Mouse (Mus musculus) CH12.LX (cell line): ENCODE measurements around the gene Wdr19. TPM values are rescaled to one million over a fixed set of nuclear protein-coding genes. Genes with fewer than 3 reads are reported as not detected.

ENCODE experiments used
- DNase-seq: peaks from one replicate; pipeline ENCODE4 v3.0.0-alpha.2; 2013; ENCODE audit errors: extremely low read depth
- H3K27ac ChIP-seq: 2 replicates; pipeline ENCODE4 v1.5.1; 2012; ENCODE audit warnings: low read depth, mild to moderate bottlenecking, control low read depth, moderate library complexity; ENCODE audit not compliant: insufficient read depth
- H3K27me3 ChIP-seq: replicated peaks from 2 replicates; pipeline ENCODE3; 2012; ENCODE audit warnings: inconsistent platforms
- H3K36me3 ChIP-seq, 2 experiments: replicated peaks in 1 of 2; 2 replicates each; pipeline versions ENCODE3 to v1.6.1; 2012; ENCODE audit warnings: inconsistent platforms in 1 of 2, low read length in 1 of 2, mild to moderate bottlenecking in 1 of 2, mixed read lengths in 1 of 2, moderate library complexity in 1 of 2; ENCODE audit not compliant: control insufficient read depth in 1 of 2, insufficient read depth in 1 of 2
- H3K4me1 ChIP-seq, 2 experiments: 2 replicates each; pipeline ENCODE4 v1.6.1; 2012; ENCODE audit warnings: inconsistent platforms in 1 of 2, moderate library complexity in 1 of 2; ENCODE audit not compliant: insufficient read depth in 2 of 2, control insufficient read depth in 1 of 2
- H3K4me2 ChIP-seq: 2 replicates; pipeline ENCODE4 v1.6.1; 2012; ENCODE audit warnings: low read depth, mild to moderate bottlenecking, control low read depth; ENCODE audit not compliant: poor library complexity, insufficient read depth, severe bottlenecking
- H3K4me3 ChIP-seq, 3 experiments: fragments of 150-350 bp in 1 of 3; sonication (generic) in 1 of 3; replicated peaks in 1 of 3; 2 replicates each; pipeline versions ENCODE3 to v1.5.1; 2011 to 2012; ENCODE audit warnings: low read depth in 2 of 3, low read length in 2 of 3, mild to moderate bottlenecking in 2 of 3, moderate library complexity in 2 of 3, control low read depth in 1 of 3, improper control_type of control experiment in 1 of 3, inconsistent platforms in 1 of 3, mixed read lengths in 1 of 3; ENCODE audit not compliant: poor library complexity in 1 of 3
- H3K79me2 ChIP-seq: replicated peaks from 2 replicates; pipeline ENCODE4 v1.6.1; 2012; ENCODE audit warnings: mild to moderate bottlenecking, moderate library complexity; ENCODE audit not compliant: control insufficient read depth, poor library complexity, insufficient read depth, severe bottlenecking; ENCODE audit errors: extremely low read depth
- H3K9ac ChIP-seq: 2 replicates; pipeline ENCODE4 v1.6.1; 2012; ENCODE audit warnings: low read depth, mild to moderate bottlenecking, control low read depth, moderate library complexity; ENCODE audit not compliant: insufficient read depth
- H3K9me3 ChIP-seq: replicated peaks from 2 replicates; pipeline ENCODE3; 2012; ENCODE audit warnings: low read length, inconsistent platforms, mixed read lengths
- CHD2 ChIP-seq: IDR thresholded peaks from 2 replicates; pipeline ENCODE4 v1.6.1; 2011; ENCODE audit warnings: low read length, improper control_type of control experiment
- E2F4 ChIP-seq: IDR thresholded peaks from 2 replicates; pipeline ENCODE4 v1.6.1; 2011; ENCODE audit warnings: low read depth, low read length, improper control_type of control experiment; ENCODE audit not compliant: insufficient replicate concordance
- EP300 ChIP-seq: IDR thresholded peaks from 2 replicates; pipeline ENCODE4 v1.6.1; 2011; ENCODE audit warnings: low read length, improper control_type of control experiment
- ETS1 ChIP-seq: conservative IDR thresholded peaks from 2 replicates; pipeline ENCODE4 v1.6.1; 2012; ENCODE audit warnings: low read depth, mild to moderate bottlenecking, inconsistent platforms, low read length, improper control_type of control experiment, moderate library complexity
- GABPA ChIP-seq: IDR thresholded peaks from 2 replicates; pipeline ENCODE4 v1.6.1; 2012; ENCODE audit warnings: low read depth, low read length, improper control_type of control experiment, inconsistent platforms; ENCODE audit not compliant: insufficient replicate concordance
- HCFC1 ChIP-seq: IDR thresholded peaks from 2 replicates; pipeline ENCODE4 v1.6.1; 2012; ENCODE audit warnings: low read depth, mild to moderate bottlenecking, inconsistent platforms, low read length, improper control_type of control experiment
- IRF4 ChIP-seq: IDR thresholded peaks from 2 replicates; pipeline ENCODE4 v1.6.1; 2014; ENCODE audit warnings: low read depth, mild to moderate bottlenecking, inconsistent platforms, low read length, improper control_type of control experiment
- JUN ChIP-seq: IDR thresholded peaks from 2 replicates; pipeline ENCODE4 v1.6.1; 2011; ENCODE audit warnings: low read depth, mild to moderate bottlenecking, low read length, improper control_type of control experiment, moderate library complexity; ENCODE audit not compliant: insufficient read depth
- JUND ChIP-seq: conservative IDR thresholded peaks from 2 replicates; pipeline ENCODE4 v1.6.1; 2011; ENCODE audit warnings: low read depth, low read length, improper control_type of control experiment
- KAT2A ChIP-seq: IDR thresholded peaks from 2 replicates; pipeline ENCODE4 v1.6.1; 2012; ENCODE audit warnings: low read length, improper control_type of control experiment, inconsistent platforms; ENCODE audit not compliant: insufficient replicate concordance
- MAFK ChIP-seq: IDR thresholded peaks from 2 replicates; pipeline ENCODE4 v1.6.1; 2011; ENCODE audit warnings: low read length, improper control_type of control experiment; ENCODE audit not compliant: insufficient replicate concordance
- MAX ChIP-seq: IDR thresholded peaks from 2 replicates; pipeline ENCODE4 v1.6.1; 2011; ENCODE audit warnings: low read length, improper control_type of control experiment
- MAZ ChIP-seq: IDR thresholded peaks from 2 replicates; pipeline ENCODE4 v1.6.1; 2012; ENCODE audit warnings: low read depth, mild to moderate bottlenecking, inconsistent platforms, low read length, improper control_type of control experiment, moderate library complexity
- NELFE ChIP-seq: IDR thresholded peaks from 2 replicates; pipeline ENCODE4 v1.6.1; 2011; ENCODE audit warnings: low read depth, low read length, improper control_type of control experiment
- NRF1 ChIP-seq: IDR thresholded peaks from 2 replicates; pipeline ENCODE4 v1.6.1; 2014; ENCODE audit warnings: low read depth, mild to moderate bottlenecking, inconsistent platforms, low read length, improper control_type of control experiment, moderate library complexity
- POLR2A ChIP-seq: IDR thresholded peaks from 2 replicates; pipeline ENCODE4 v1.6.1; 2011; ENCODE audit warnings: low read depth, mild to moderate bottlenecking, improper control_type of control experiment, low read length
- RAD21 ChIP-seq: IDR thresholded peaks from 2 replicates; pipeline ENCODE4 v1.6.1; 2011; ENCODE audit warnings: low read depth, mild to moderate bottlenecking, low read length, improper control_type of control experiment, moderate library complexity
- RCOR1 ChIP-seq: conservative IDR thresholded peaks from 2 replicates; pipeline ENCODE4 v1.6.1; 2012; ENCODE audit warnings: low read depth, mild to moderate bottlenecking, inconsistent platforms, low read length, improper control_type of control experiment
- SIN3A ChIP-seq: IDR thresholded peaks from 2 replicates; pipeline ENCODE4 v1.6.1; 2012; ENCODE audit warnings: low read length, improper control_type of control experiment, inconsistent platforms
- TBP ChIP-seq: conservative IDR thresholded peaks from 2 replicates; pipeline ENCODE4 v1.6.1; 2011; ENCODE audit warnings: low read depth, low read length, improper control_type of control experiment
- TCF12 ChIP-seq: IDR thresholded peaks from 2 replicates; pipeline ENCODE4 v1.6.1; 2014; ENCODE audit warnings: low read depth, mild to moderate bottlenecking, inconsistent platforms, low read length, improper control_type of control experiment
- USF1 ChIP-seq: IDR thresholded peaks from 2 replicates; pipeline ENCODE4 v1.6.1; 2014; ENCODE audit warnings: low read depth, mild to moderate bottlenecking, inconsistent platforms, low read length, improper control_type of control experiment
- USF2 ChIP-seq: conservative IDR thresholded peaks from 2 replicates; pipeline ENCODE4 v1.6.1; 2011; ENCODE audit warnings: low read depth, low read length, improper control_type of control experiment
- ZKSCAN1 ChIP-seq: IDR thresholded peaks from 2 replicates; pipeline ENCODE4 v1.6.1; 2012; ENCODE audit warnings: low read depth, inconsistent platforms, low read length, improper control_type of control experiment, borderline replicate concordance
- ZMIZ1 ChIP-seq: IDR thresholded peaks from 2 replicates; pipeline ENCODE4 v1.6.1; 2012; ENCODE audit warnings: low read depth, mild to moderate bottlenecking, inconsistent platforms, low read length, improper control_type of control experiment
- ZNF384 ChIP-seq: IDR thresholded peaks from 2 replicates; pipeline ENCODE4 v1.6.1; 2012; ENCODE audit warnings: low read depth, low read length, improper control_type of control experiment, inconsistent platforms
- dilution Hi-C: fragments of 300-500 bp; cut with MboI; formaldehyde crosslinking; loops from 2 replicates; pipeline ENCODE4 v1.14.3; 2020; ENCODE audit warnings: low sequenced_read_pairs; ENCODE audit not compliant: extremely low pct_unique_long_range_greater_than_20kb, extremely low pct_ligation_motif_present
- in situ Hi-C: fragments of 300-500 bp; cut with MboI; formaldehyde crosslinking; loops from 3 replicates; pipeline ENCODE4 v1.14.3; 2019; ENCODE audit warnings: low sequenced_read_pairs, low pct_ligation_motif_present, low pct_unique_long_range_greater_than_20kb, mixed read lengths
- polyA plus RNA-seq: library from polyadenylated mRNA; unstranded; fragments of >175 nt; gene quantifications from 2 replicates; pipeline ENCODE4 v1.2.1, GENCODE M21; 2012; ENCODE audit warnings: low read depth; ENCODE audit not compliant: insufficient read length
- total RNA-seq, 2 experiments: library from RNA; depleted of rRNA; stranded (reverse); fragments of 300-350 nt in 1 of 2; fragments of >200 nt in 1 of 2; gene quantifications; 2 replicates each; pipeline ENCODE4 v1.2.3; 2012 to 2014

Wdr19 gene
- total and polyA plus RNA-seq, 3 experiments: 1.4 to 1.7 (median 1.5) TPM

GRCm38 (mm10) chr5:65151276-65151675 is 48.2 kb upstream of the Wdr19 start:
- DNase-seq: no peak
- Histone ChIP-seq H3K79me2 (no peaks in the 10 kb centered on the region), H3K4me2 (no peak overlapping the region), H3K9me3 (no peaks in the 10 kb centered on the region), H3K27me3 (no peaks in the 10 kb centered on the region), H3K9ac (no peak overlapping the region), H3K27ac (no peak overlapping the region), H3K36me3 (peaks cover 14 to 72% of the 10 kb centered on the region in 2 experiments), H3K4me3 (no peak overlapping the region), H3K4me1 (no peaks in the 10 kb centered on the region)
- dilution Hi-C loops (no loop called here), in situ Hi-C loops (no loop called here)
- TF ChIP-seq CHD2: no peak
- no peak for TF ChIP-seq ETS1
- no peak for TF ChIP-seq USF2
- no peak for TF ChIP-seq HCFC1
- no peak for TF ChIP-seq TBP
- TF ChIP-seq MAZ: no peak
- TF ChIP-seq KAT2A: no peak
- no peak for TF ChIP-seq ZKSCAN1
- TF ChIP-seq MAX: no peak
- TF ChIP-seq EP300: no peak
- no peak for TF ChIP-seq NELFE
- TF ChIP-seq RAD21: no peak
- no peak for TF ChIP-seq SIN3A
- no peak for TF ChIP-seq JUN
- TF ChIP-seq MAFK: no peak
- TF ChIP-seq JUND: no peak
- TF ChIP-seq ZMIZ1: no peak
- no peak for TF ChIP-seq POLR2A
- TF ChIP-seq RCOR1: no peak

GRCm38 (mm10) chr5:65151767-65152166 is 47.7 kb upstream of the Wdr19 start:
- Histone ChIP-seq H3K79me2 (no peaks in the 10 kb centered on the region), H3K27me3 (no peaks in the 10 kb centered on the region), H3K27ac (no peak overlapping the region), H3K9me3 (no peaks in the 10 kb centered on the region), H3K4me3 (no peak overlapping the region), H3K9ac (no peak overlapping the region), H3K36me3 (peaks cover 14 to 70% of the 10 kb centered on the region in 2 experiments), H3K4me1 (no peaks in the 10 kb centered on the region), H3K4me2 (no peak overlapping the region)
- in situ Hi-C loops: no loop called here
- DNase-seq: no peak
- dilution Hi-C loops: no loop called here
- no peak for TF ChIP-seq ZNF384
- TF ChIP-seq NRF1: no peak
- no peak for TF ChIP-seq TCF12
- no peak for TF ChIP-seq RAD21
- TF ChIP-seq MAFK: no peak
- no peak for TF ChIP-seq ETS1
- no peak for TF ChIP-seq HCFC1
- TF ChIP-seq MAZ: no peak
- TF ChIP-seq CHD2: no peak
- TF ChIP-seq USF1: no peak
- TF ChIP-seq MAX: no peak
- no peak for TF ChIP-seq POLR2A
- no peak for TF ChIP-seq E2F4
- TF ChIP-seq IRF4: no peak
- TF ChIP-seq GABPA: no peak
